Mouse (Mus musculus) hindbrain, embryonic 14.5 days (tissue): ENCODE results near the gene Gm45233. TPM values are rescaled to one million over a fixed set of nuclear protein-coding genes. Genes with fewer than 3 reads are reported as not detected.

Source experiments
- ATAC-seq: fragments of 200-750 bp; cut with Nextera tagmentation; 2 replicates; pipeline ENCODE4 v1.8.0; 2017; ENCODE audit warnings: moderate number of reproducible peaks, mild to moderate bottlenecking, moderate TSS enrichment, moderate library complexity; ENCODE audit not compliant: low FRiP score
- DNase-seq: peaks from one replicate; pipeline ENCODE4 v3.0.0-alpha.2; 2015; ENCODE audit warnings: low spot score
- H3K27ac ChIP-seq: fragments of 300-500 bp; sonication (generic); 2 replicates; pipeline ENCODE4 v1.5.1; 2014; ENCODE audit warnings: mild to moderate bottlenecking, moderate library complexity
- H3K27me3 ChIP-seq: fragments of 300-500 bp; sonication (generic); 2 replicates; pipeline ENCODE4 v1.6.1; 2014; ENCODE audit warnings: mild to moderate bottlenecking, low read length, mixed read lengths; ENCODE audit not compliant: control insufficient read depth, insufficient read depth
- H3K36me3 ChIP-seq: fragments of 300-500 bp; sonication (generic); replicated peaks from 2 replicates; pipeline ENCODE4 v1.6.1; 2014; ENCODE audit not compliant: control insufficient read depth, insufficient read depth
- H3K4me1 ChIP-seq: fragments of 300-500 bp; sonication (generic); replicated peaks from 2 replicates; pipeline ENCODE4 v1.6.1; 2014; ENCODE audit warnings: antibody characterized with exemption, low read length, mixed read lengths; ENCODE audit not compliant: control insufficient read depth, insufficient read depth
- H3K4me2 ChIP-seq: fragments of 300-500 bp; sonication (generic); replicated peaks from 2 replicates; pipeline ENCODE4 v1.6.1; 2014; ENCODE audit warnings: mild to moderate bottlenecking, moderate library complexity
- H3K4me3 ChIP-seq: fragments of 300-500 bp; sonication (generic); replicated peaks from 2 replicates; pipeline ENCODE4 v1.5.1; 2014; ENCODE audit warnings: mild to moderate bottlenecking, low read length
- H3K9ac ChIP-seq: fragments of 300-500 bp; sonication (generic); 2 replicates; pipeline ENCODE4 v1.6.1; 2014
- H3K9me3 ChIP-seq: fragments of 300-500 bp; sonication (generic); 2 replicates; pipeline ENCODE4 v1.6.1; 2016; ENCODE audit warnings: low read length; ENCODE audit not compliant: control insufficient read depth
- WGBS: fragments of 180-500 bp; shearing (Covaris S2); extraction: QIAGEN DNeasy Blood & Tissue Kit; methylation state at CpG from one replicate; pipeline ENCODE4 v1.1.7; 2014; 5-methylcytosine and 5-hydroxymethylcytosine counted together
- microRNA-seq: library from miRNA; unstranded; fragments of <30 nt; microRNA quantifications from one replicate; pipeline ENCODE4, GENCODE M21; 2016
- polyA plus RNA-seq: library from polyadenylated mRNA; unstranded; fragments of >200 nt; fragmentation: Nextera tagmentation; extraction: Ambion mirVana; gene quantifications from 2 replicates; pipeline ENCODE4 v1.2.1, GENCODE M21; 2014

Gene Gm45233
- polyA plus RNA-seq, 1 experiment from 2014 or later: 0.62 TPM

DNA sequence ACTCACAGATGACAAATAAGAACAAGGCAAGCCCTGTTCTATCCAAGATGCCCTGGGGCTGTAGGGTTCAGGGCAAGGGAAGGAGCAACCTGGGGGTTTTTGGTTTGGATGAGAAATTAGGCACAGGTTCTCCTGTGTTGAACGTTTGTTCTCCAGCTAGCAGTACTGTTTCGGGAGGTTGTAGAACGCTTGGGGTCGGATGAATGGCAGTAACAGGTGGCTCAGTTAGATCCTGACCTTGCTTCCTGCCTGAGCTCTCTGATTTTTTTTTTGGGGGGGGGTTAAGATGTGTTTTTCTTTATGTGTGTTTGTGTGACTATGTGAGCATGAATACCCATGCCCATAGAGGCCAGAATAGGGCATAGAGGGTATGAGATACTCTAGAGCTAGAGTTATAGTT is 68.6 kb downstream of the Gm45233 start:
- H3K4me2 ChIP-seq: no peak overlapping the region
- H3K9ac ChIP-seq: no peak overlapping the region
- no peaks in the 10 kb centered on the region for H3K27me3 ChIP-seq
- no peaks in the 10 kb centered on the region for H3K36me3 ChIP-seq
- H3K27ac ChIP-seq: no peak overlapping the region
- WGBS: 86% methylated on average over 4 of the region's 4 CpGs
- DNase-seq (no peak), ATAC-seq (no peak)
- no peaks in the 10 kb centered on the region for H3K9me3 ChIP-seq
- no peaks in the 10 kb centered on the region for H3K4me1 ChIP-seq
- H3K4me3 ChIP-seq: no peak overlapping the region

Small RNA genes within 50 kb of the gene (microRNA-seq; reads per million reads assigned to microRNA genes)
- 0.97 reads per million for gene Mir7051

Other genes starting within 250 kb of the Gm45233 start
- gene Zfp715, start 130.8 kb upstream of the Gm45233 start, polyA plus RNA-seq: 21.6 and 27.6 TPM in 2 replicates
- 0.12 TPM in 1 of 2 replicates, not detected in the other for gene Siglecf, start 92.8 kb upstream of the Gm45233 start, polyA plus RNA-seq
- gene Siglecg, start 35.9 kb upstream of the Gm45233 start, polyA plus RNA-seq: not detected in 2 replicates
- not detected in 2 replicates for gene Lim2, start 16.5 kb upstream of the Gm45233 start, polyA plus RNA-seq
- not detected in 2 replicates for gene Nkg7, start 7.1 kb upstream of the Gm45233 start, polyA plus RNA-seq
- not detected in 2 replicates for gene Cldnd2, start 3.3 kb upstream of the Gm45233 start, polyA plus RNA-seq
- 122 and 144 TPM in 2 replicates for gene Etfb, start within 50 bp of the Gm45233 start, polyA plus RNA-seq
- gene Vsig10l, start 19.0 kb downstream of the Gm45233 start, polyA plus RNA-seq: 15.6 and 17.8 TPM in 2 replicates
- gene Iglon5, start 45.9 kb downstream of the Gm45233 start, polyA plus RNA-seq: 10.0 and 11.1 TPM in 2 replicates
- gene 4931406B18Rik, start 61.8 kb downstream of the Gm45233 start, polyA plus RNA-seq: 0.31 TPM in 1 of 2 replicates, not detected in the other
- 1.1 TPM in 2 replicates for gene Cd33, start 100.3 kb downstream of the Gm45233 start, polyA plus RNA-seq
- 8.0 and 8.5 TPM in 2 replicates for gene Zfp658, start 118.1 kb downstream of the Gm45233 start, polyA plus RNA-seq
- gene Zfp719, start 135.5 kb downstream of the Gm45233 start, polyA plus RNA-seq: 17.4 and 18.3 TPM in 2 replicates
- gene Zfp819, start 163.0 kb downstream of the Gm45233 start, polyA plus RNA-seq: 0.57 and 1.0 TPM in 2 replicates
- gene Ceacam18, start 190.6 kb downstream of the Gm45233 start, polyA plus RNA-seq: not detected in 2 replicates
- 0.14 and 0.40 TPM in 2 replicates for gene Siglece, start 216.0 kb downstream of the Gm45233 start, polyA plus RNA-seq
- gene Ctu1, start 227.9 kb downstream of the Gm45233 start, polyA plus RNA-seq: 14.6 and 15.1 TPM in 2 replicates
- not detected in 2 replicates for gene Klk14, start 246.3 kb downstream of the Gm45233 start, polyA plus RNA-seq